Mouse (Mus musculus) yolk sac, embryonic 10.5 days (tissue): ENCODE data around the gene Itga4.

Experiments
- DNase-seq: peaks from one replicate; pipeline ENCODE4 v3.0.0-alpha.2; 2017; ENCODE audit warnings: low spot score

The Itga4 gene

GRCm38 (mm10) chr2:79255192-79256000 is at the start of gene Itga4:
Gene Itga4 (plus strand): TSS chr2:79255426.
- peak; percentile 65 for DNase-seq

DNA sequence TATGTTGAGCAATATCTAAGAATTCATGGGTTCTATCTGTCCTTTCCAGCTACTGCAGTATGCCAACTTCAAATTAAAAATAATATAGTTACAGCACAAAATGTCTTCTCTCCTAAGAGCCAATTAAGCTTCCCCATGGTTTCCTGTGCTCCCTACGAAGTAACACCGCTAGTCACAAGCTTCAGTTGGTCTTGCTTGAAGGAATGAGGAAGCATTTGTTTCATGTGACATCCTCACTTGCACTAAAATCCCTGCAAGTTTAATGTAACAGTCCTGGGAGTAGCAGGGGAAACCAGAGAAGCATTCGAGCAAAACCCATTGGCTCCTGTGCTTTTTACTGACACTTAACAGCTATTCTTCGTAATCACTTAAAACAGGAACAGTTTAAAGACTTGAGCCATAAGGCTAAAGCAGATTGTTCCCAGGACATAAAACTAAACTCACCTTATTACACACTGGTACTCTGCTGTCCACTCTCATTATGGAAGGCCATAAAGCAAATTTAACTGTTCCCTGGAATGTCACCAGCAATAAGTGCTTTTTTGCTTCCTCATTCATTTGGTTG is 49.0 kb upstream of the Itga4 start:
- no peak for DNase-seq

DNA sequence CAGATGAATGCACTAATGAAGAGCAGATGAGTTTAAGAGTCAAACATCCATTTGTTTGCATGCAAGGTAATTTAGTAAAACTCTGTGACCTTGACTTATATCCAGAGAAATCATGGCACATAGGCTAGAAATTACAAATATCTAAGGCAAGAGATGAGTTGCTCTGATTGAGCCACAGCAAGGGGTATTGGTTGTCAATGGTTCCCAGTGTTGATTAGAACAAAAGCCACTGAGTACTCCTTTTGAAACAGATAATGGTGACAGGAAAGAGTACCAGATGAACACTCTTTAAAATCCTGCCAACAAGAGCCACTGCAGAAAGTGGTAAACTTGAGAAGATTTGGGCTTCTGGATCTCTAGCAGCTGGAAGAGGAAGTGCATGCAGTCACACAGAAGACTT is 40.2 kb upstream of the Itga4 start:
- DNase-seq, result no peak

GRCm38 (mm10) chr2:79215479-79215878 is 39.7 kb upstream of the Itga4 start:
- no peak for DNase-seq

DNA sequence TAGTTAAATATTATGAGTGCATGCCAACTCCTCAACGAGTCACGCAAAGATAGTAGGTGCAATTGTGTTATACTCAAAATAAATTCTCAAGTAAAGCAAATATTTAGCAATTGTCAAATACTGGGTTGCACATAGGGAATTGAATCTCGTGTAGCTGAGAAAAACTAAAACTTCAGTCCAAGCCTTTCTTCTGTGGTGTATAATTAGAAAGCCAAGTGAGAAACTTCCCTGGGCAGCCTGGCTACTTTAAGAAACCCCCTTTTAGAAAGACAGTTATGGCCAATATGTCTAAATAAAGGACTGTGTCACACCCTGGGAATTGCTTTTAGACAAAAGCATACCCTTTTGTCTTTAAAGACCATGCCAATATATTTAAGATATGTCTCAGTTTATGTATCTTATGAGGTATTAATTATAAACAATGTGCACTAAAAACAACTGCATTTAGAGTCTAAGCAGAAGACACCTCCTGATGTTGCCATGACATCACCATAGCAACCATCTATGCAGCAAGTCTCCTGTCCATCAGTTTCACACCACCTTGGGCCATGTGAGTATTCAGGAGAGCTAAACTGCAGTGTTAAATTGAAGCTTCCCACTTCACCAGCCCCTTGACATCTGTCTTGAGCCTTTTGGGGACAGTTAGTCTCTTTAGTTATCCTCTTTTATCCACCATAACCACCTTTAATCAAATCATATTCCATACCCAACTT is 30.4 kb upstream of the Itga4 start:
- no peak for DNase-seq

DNA sequence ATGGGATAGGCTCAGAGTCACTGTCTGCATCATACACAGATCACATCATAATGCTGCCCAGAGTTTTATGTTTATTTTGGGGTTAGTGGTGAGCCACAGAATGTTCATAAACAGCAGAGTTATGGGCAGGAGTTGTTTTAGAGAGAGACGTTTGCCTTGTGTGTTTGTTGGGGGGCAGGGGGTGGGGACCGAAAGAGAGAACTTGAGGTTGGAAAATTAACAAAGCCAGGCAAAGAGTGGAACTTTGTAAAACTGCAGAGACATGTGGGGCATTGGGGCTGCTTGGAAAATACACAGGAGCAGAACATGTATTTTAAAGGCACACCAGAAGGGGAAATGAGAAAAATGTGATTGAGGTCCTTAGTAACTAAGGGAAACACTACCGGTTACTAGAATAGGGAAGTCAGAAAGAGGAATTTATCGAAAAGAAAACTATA is 27.4 kb upstream of the Itga4 start:
- DNase-seq, result no peak

- no peak for DNase-seq
Measured at GRCm38 (mm10) chr2:79231056-79231949, 23.9 kb upstream of the Itga4 start.

GRCm38 (mm10) chr2:79235767-79236487 is 19.3 kb upstream of the Itga4 start:
- no peak for DNase-seq

GRCm38 (mm10) chr2:79237216-79237615 is 18.0 kb upstream of the Itga4 start:
- no peak for DNase-seq

GRCm38 (mm10) chr2:79244276-79244675 is 10.9 kb upstream of the Itga4 start:
- DNase-seq, result no peak

DNA sequence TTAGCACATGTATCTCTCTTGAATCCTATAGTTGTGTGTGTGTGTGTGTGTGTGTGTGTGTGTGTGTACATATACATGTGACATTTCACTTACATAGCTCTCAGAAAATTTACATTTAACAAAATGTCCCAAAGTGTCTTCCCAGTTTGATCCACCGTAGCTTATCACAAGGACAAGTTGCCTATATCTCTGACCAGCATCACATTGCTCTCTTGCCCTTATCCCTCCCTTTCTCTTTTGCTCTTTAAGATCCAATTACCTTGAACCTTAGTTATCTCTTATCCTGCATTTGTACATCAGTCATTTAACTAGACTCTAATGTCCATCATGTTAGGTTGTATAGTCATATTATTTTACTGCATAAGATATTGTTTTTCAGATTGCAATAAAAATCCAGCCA is 10.5 kb upstream of the Itga4 start:
- DNase-seq, result no peak

GRCm38 (mm10) chr2:79248283-79248682 is 6.9 kb upstream of the Itga4 start:
- DNase-seq, result no peak

DNA sequence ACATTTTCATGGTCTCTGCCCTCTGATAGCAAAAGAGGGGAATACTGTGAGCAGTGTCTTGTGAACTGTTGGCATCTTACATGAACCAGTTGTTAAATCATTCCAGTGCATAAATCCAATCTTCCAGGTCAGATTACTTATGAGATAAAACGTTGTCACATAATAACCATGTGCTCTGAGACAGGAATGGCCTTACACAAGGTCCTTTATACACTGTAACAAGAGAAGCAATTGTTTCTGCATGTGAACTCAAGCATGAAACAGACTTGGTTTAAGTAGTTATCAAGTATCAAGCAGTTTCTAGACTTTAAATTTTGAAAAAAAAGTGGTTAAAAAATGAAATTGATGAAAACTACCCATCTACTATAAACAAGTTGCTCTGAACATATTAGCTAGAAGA is 4.7 kb upstream of the Itga4 start:
- no peak for DNase-seq

DNA sequence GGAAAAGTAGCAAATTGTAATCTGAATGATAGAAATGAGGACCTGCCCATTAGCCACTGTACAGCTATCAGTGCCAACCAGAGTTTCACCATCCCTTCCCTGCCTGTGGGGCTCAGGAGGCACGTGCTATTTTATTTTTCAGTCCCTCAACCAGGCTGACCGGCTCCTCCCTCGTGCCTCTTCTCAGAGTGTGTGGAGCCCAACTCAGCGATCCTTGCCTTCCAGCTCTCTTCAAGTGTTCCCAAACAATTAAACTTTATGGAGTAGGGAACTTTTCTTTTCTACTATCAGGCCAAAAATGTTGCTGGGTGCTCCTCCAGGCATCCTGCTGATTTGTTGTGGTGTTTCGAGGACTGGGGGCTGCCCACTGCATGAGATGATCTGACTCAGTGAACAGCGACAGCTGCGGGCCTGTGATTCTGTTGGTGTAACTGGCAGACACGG is 1.4 kb upstream of the Itga4 start:
- DNase-seq, result no peak

- DNase-seq, result no peak
Measured at GRCm38 (mm10) chr2:79254588-79255191, 536 bp upstream of the Itga4 start.

GRCm38 (mm10) chr2:79256001-79256339 is 744 bp downstream of the Itga4 start:
- no peak for DNase-seq

DNA sequence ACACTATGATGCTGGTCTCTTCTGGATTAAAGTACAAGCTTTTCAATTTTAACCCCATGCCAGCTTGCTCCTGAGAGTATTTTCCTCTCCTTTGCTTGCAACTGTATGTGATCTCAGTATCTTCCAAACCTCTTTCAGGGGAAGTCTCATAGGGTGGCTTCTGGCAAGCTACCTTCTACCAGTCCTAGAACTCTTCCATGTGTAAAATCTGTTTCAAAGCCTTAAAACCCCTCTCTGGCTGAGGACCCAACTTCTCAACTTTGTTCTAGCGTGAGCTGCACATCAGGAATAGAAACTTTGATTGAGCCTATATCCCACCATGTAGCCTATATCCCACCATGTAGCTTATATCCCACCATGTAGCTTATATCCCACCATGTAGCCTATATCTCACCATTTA is 1.1 kb downstream of the Itga4 start:
- no peak for DNase-seq

- no peak for DNase-seq
Measured at GRCm38 (mm10) chr2:79256880-79257279, 1.7 kb downstream of the Itga4 start.

DNA sequence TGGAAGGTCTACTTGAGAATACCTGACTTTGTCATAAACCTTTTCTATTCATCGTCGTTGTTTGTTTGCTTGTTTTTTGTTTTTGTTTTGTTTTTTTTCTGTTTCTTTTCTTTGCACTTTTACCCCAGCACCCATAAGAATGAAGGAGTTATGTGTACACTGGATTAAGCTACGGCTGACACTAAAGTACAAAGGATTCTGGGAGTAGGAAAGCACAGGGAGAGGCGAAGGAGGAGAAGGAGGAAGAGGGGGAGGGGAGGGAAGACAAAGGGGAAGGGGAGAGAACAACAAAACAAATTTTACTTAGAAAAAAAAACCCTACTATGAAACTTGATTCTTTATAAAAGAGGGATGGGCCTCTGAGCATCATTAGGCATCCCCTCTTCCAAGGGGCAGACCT is 2.2 kb downstream of the Itga4 start:
- no peak for DNase-seq

- no peak for DNase-seq
Measured at GRCm38 (mm10) chr2:79259326-79259725, 4.1 kb downstream of the Itga4 start.

DNA sequence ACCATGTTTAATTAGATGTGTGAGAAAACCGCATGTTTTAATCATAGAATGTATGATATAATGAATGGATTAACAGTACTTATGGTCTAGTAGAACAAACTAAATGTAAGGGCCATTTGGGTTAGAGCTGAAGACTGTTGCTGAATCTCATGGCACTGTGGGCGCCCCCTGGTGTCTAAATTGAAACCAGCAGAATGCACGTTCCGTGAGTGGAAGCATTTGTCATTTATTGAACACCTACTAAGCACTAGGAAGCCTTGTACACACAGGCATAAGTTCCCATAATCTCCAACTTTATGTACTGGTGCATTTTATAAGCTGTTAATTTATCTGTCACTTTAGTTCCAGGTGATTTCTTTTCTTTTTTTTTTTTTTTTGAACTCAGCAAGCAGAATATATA is 10.4 kb downstream of the Itga4 start:
- no peak for DNase-seq
